23 mouse cellular contexts compared by ENCODE assay signal in the genomic region with DNA sequence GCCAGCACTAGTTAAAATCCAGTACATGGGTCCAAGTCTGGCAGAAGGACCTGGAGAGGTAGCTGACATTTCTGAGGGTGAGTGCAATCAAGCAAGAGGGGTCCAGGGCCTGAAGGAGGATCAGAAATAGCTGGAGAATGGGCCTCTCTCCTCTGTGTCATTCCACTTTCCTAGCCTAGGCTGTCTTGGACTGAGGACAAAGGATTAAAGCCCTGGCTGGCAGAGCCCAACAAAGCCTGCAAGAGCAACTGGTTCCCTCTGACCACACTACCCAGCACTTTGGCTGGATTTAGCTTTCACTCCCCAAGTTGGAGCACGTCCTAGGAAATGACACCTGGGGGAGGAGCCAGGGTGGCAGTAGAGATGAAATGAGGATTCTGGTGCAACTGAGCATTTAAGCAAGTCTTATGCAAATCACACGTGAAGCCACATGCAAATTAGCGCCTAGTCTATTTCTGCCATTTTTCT. TPM values are rescaled to one million over a fixed set of nuclear protein-coding genes. Genes with fewer than 3 reads are reported as not detected.
DNase-seq lines count a peak whose midpoint lies in the region; ATAC-seq and TF ChIP-seq lines count a peak whose summit lies in the region.
"Had no signal": no experiment of that assay in that cellular context is flagged by ENCODE, and none has a peak within 500 bp of the region (broad histone marks: within the 10 kb centered on the region; RNA-seq: fewer than 3 reads in every experiment).

No protein-coding gene starts in this region.

- no peaks in the 10 kb centered on the region for H3K36me3 ChIP-seq in embryonic facial prominence, embryonic 14.5 days (ENCODE audit: control insufficient read depth, insufficient read depth, low read length)
- no peaks in the 10 kb centered on the region for H3K36me3 ChIP-seq in embryonic facial prominence, embryonic 10.5 days (replicated peaks)
- H3K36me3 ChIP-seq in midbrain, embryonic 14.5 days (ENCODE audit: control insufficient read depth, insufficient read depth, low read length) = no peaks in the 10 kb centered on the region
- no peaks in the 10 kb centered on the region for H3K36me3 ChIP-seq in midbrain, embryonic 11.5 days (ENCODE audit: control insufficient read depth, insufficient read depth, low read length)
- H3K36me3 ChIP-seq in midbrain, postnatal 0 days (ENCODE audit: insufficient read depth, low read length) = no peaks in the 10 kb centered on the region
- H3K36me3 ChIP-seq: heart, embryonic 12.5 days; neural tube, embryonic 15.5 days had no signal

- no peak overlapping the region for H3K4me2 ChIP-seq in embryonic facial prominence, embryonic 14.5 days (ENCODE audit: low read depth, low read length)
- no peak overlapping the region for H3K4me2 ChIP-seq in midbrain, embryonic 14.5 days (ENCODE audit: low read length)
- H3K4me2 ChIP-seq in midbrain, embryonic 11.5 days = no peak overlapping the region
- H3K4me2 ChIP-seq in midbrain, postnatal 0 days (ENCODE audit: low read depth, low read length, poor library complexity, severe bottlenecking) = no peak overlapping the region
- H3K4me2 ChIP-seq: heart, embryonic 12.5 days; neural tube, embryonic 15.5 days had no signal

- peaks cover 2% of the 10 kb centered on the region; the same call in 1 of the 2 replicates for H3K27me3 ChIP-seq in embryonic facial prominence, embryonic 14.5 days (replicated peaks; ENCODE audit: control insufficient read depth, insufficient read depth, low read length)
- peaks cover 13% of the 10 kb centered on the region for H3K27me3 ChIP-seq in embryonic facial prominence, embryonic 10.5 days (replicated peaks; ENCODE audit: low read depth, poor library complexity, severe bottlenecking)
- 0 out of 2 replicates have a peak, but pooled peaks cover 2% of the 10 kb centered on the region for H3K27me3 ChIP-seq in midbrain, embryonic 14.5 days (ENCODE audit: control insufficient read depth, insufficient read depth, low read length)
- 0 out of 2 replicates have a peak, but pooled peaks cover 4% of the 10 kb centered on the region for H3K27me3 ChIP-seq in midbrain, embryonic 11.5 days (ENCODE audit: control insufficient read depth, insufficient read depth, low read length)
- no peaks in the 10 kb centered on the region for H3K27me3 ChIP-seq in midbrain, postnatal 0 days (ENCODE audit: insufficient read depth, low read length)

- no peak for TF ChIP-seq CTCF in brain, embryonic 14.5 days (IDR thresholded peaks at IDR 0.05; ENCODE audit: borderline replicate concordance, extremely low read depth, insufficient read depth, insufficient read length)
- no peak for TF ChIP-seq CTCF in midbrain, postnatal 0 days (IDR thresholded peaks at IDR 0.05)

- no peaks in the 10 kb centered on the region for H3K9me3 ChIP-seq in embryonic facial prominence, embryonic 14.5 days (ENCODE audit: control insufficient read depth, low read length)
- H3K9me3 ChIP-seq in embryonic facial prominence, embryonic 10.5 days = no peaks in the 10 kb centered on the region
- H3K9me3 ChIP-seq in midbrain, embryonic 14.5 days (ENCODE audit: control insufficient read depth, low read length) = no peaks in the 10 kb centered on the region
- no peaks in the 10 kb centered on the region for H3K9me3 ChIP-seq in midbrain, embryonic 11.5 days (ENCODE audit: control insufficient read depth, low read length)
- H3K9me3 ChIP-seq in midbrain, postnatal 0 days (ENCODE audit: low read length) = no peaks in the 10 kb centered on the region
- H3K9me3 ChIP-seq: heart, embryonic 12.5 days; neural tube, embryonic 15.5 days had no signal

- no peak overlapping the region for H3K27ac ChIP-seq in embryonic facial prominence, embryonic 14.5 days (replicated peaks; ENCODE audit: low read depth, low read length)
- no peak overlapping the region for H3K27ac ChIP-seq in embryonic facial prominence, embryonic 10.5 days (replicated peaks)
- H3K27ac ChIP-seq in midbrain, embryonic 14.5 days (replicated peaks; ENCODE audit: low read depth, low read length) = no peak overlapping the region
- H3K27ac ChIP-seq in midbrain, embryonic 11.5 days (ENCODE audit: low read depth, low read length) = no peak overlapping the region
- H3K27ac ChIP-seq in midbrain, postnatal 0 days (ENCODE audit: low read depth, low read length) = no peak overlapping the region
- H3K27ac ChIP-seq: neural tube, embryonic 15.5 days had no signal

- no peaks in the 10 kb centered on the region for H3K4me1 ChIP-seq in embryonic facial prominence, embryonic 14.5 days (ENCODE audit: control insufficient read depth, insufficient read depth, low read length)
- H3K4me1 ChIP-seq in embryonic facial prominence, embryonic 10.5 days = peaks cover 16% of the 10 kb centered on the region
- H3K4me1 ChIP-seq in midbrain, embryonic 14.5 days (ENCODE audit: control insufficient read depth, insufficient read depth, low read length) = peaks cover 21% of the 10 kb centered on the region
- peaks cover 14% of the 10 kb centered on the region for H3K4me1 ChIP-seq in midbrain, embryonic 11.5 days (ENCODE audit: control insufficient read depth, insufficient read depth, low read length)
- peaks cover 8% of the 10 kb centered on the region for H3K4me1 ChIP-seq in midbrain, postnatal 0 days (ENCODE audit: insufficient read depth, low read length)

- 51% methylated on average over 3 of the region's 3 CpGs for WGBS in embryonic facial prominence, embryonic 14.5 days
- 58% methylated on average over 3 of the region's 3 CpGs for WGBS in embryonic facial prominence, embryonic 10.5 days
- 45% methylated on average over 3 of the region's 3 CpGs for WGBS in midbrain, embryonic 14.5 days
- WGBS in midbrain, embryonic 11.5 days = 47% methylated on average over 3 of the region's 3 CpGs
- 49% methylated on average over 3 of the region's 3 CpGs for WGBS in midbrain, postnatal 0 days

- peak; percentile 18 for DNase-seq in embryonic facial prominence, embryonic 14.5 days (ENCODE audit: low spot score)
- DNase-seq in embryonic facial prominence, embryonic 10.5 days (ENCODE audit: low spot score) = no peak
- peak; percentile 48 for DNase-seq in midbrain, embryonic 14.5 days
- no peak for DNase-seq in midbrain, embryonic 11.5 days (ENCODE audit: low spot score, missing footprints)
- peak; percentile 85 for DNase-seq in brain, embryonic 14.5 days (ENCODE audit: low read depth)
- DNase-seq in midbrain, postnatal 0 days (ENCODE audit: low spot score) = peak; percentile 56
- no peak for DNase-seq in heart, postnatal 36 days
- DNase-seq in left cerebral cortex, postnatal 36 days (ENCODE audit: low spot score in 2 of 2) = no peak
- DNase-seq: embryo, embryonic 11 days; gastrocnemius, postnatal 10 days; kidney, adult 11 months; kidney, postnatal 36 days; thymus, adult 18-20 months had no signal

- no peak for ATAC-seq in embryonic facial prominence, embryonic 14.5 days (ENCODE audit: low read depth)
- no peak for ATAC-seq in midbrain, embryonic 14.5 days (ENCODE audit: low FRiP score, low TSS enrichment)
- no peak for ATAC-seq in midbrain, embryonic 11.5 days (ENCODE audit: low FRiP score)
- ATAC-seq in midbrain, postnatal 0 days (ENCODE audit: low FRiP score) = no peak; the same call in 1 of the 2 replicates

- no peak overlapping the region for H3K4me3 ChIP-seq in embryonic facial prominence, embryonic 14.5 days (ENCODE audit: low read depth, low read length)
- no peak overlapping the region for H3K4me3 ChIP-seq in embryonic facial prominence, embryonic 10.5 days
- no peak overlapping the region for H3K4me3 ChIP-seq in midbrain, embryonic 14.5 days (replicated peaks; ENCODE audit: low read depth, low read length)
- H3K4me3 ChIP-seq in midbrain, embryonic 11.5 days (ENCODE audit: low read depth, low read length) = no peak overlapping the region
- H3K4me3 ChIP-seq in midbrain, postnatal 0 days (ENCODE audit: low read depth, low read length) = no peak overlapping the region
- H3K4me3 ChIP-seq: erythroblast, embryonic 14.5 days; heart, embryonic 12.5 days; neural tube, embryonic 15.5 days had no signal

- no peak for TF ChIP-seq POLR2A in brain, embryonic 14.5 days (IDR thresholded peaks at IDR 0.05; ENCODE audit: borderline replicate concordance, extremely low read depth, insufficient read depth, insufficient read length, poor library complexity, severe bottlenecking)

- no peak overlapping the region for H3K9ac ChIP-seq in embryonic facial prominence, embryonic 14.5 days (ENCODE audit: low read depth, low read length)
- no peak overlapping the region for H3K9ac ChIP-seq in midbrain, embryonic 14.5 days (replicated peaks; ENCODE audit: low read length)
- no peak overlapping the region for H3K9ac ChIP-seq in midbrain, embryonic 11.5 days (ENCODE audit: low read length)
- H3K9ac ChIP-seq in midbrain, postnatal 0 days (replicated peaks; ENCODE audit: low read length, poor library complexity, severe bottlenecking) = no peak overlapping the region
- H3K9ac ChIP-seq: heart, embryonic 12.5 days; neural tube, embryonic 15.5 days had no signal

- intact Hi-C loops in heart, postnatal 36 days (cut with DNase I) = no loop called here
- intact Hi-C loops in left cerebral cortex, postnatal 36 days (cut with DNase I) = no loop called here

RNA-seq across cellular contexts. Expression of a gene that starts 4.3 kb away (rescaled TPM):
- not detected in 2 replicates for polyA plus RNA-seq in embryonic facial prominence, embryonic 14.5 days (2014; fragmentation: Nextera tagmentation; extraction: Ambion mirVana)
- 1.6 and 1.8 TPM in 2 replicates for polyA plus RNA-seq in embryonic facial prominence, embryonic 10.5 days (2016; fragmentation: Nextera tagmentation; extraction: Ambion mirVana)
- polyA plus RNA-seq in midbrain, embryonic 14.5 days (2014; fragmentation: Nextera tagmentation; extraction: Ambion mirVana) = 0.74 and 0.96 TPM in 2 replicates
- polyA plus RNA-seq in midbrain, embryonic 11.5 days (2014; fragmentation: Nextera tagmentation; extraction: Ambion mirVana) = 3.0 and 3.1 TPM in 2 replicates
- polyA plus RNA-seq in brain, embryonic 14.5 days (2012; rRNA removed) = 0.29 and 0.49 TPM in 2 replicates
- total RNA-seq in midbrain, postnatal 0 days (2014; rRNA removed) = 0.09 TPM in 1 of 2 replicates, not detected in the other
- 1.9 and 2.2 TPM in 2 replicates for polyA plus RNA-seq in midbrain, postnatal 0 days (2015; fragmentation: Nextera tagmentation; extraction: Ambion mirVana)
- total RNA-seq in heart, postnatal 36 days (2021) = not detected
- total RNA-seq in left cerebral cortex, postnatal 36 days (2021) = 10 to 100 TPM; 16.3 to 27.4 TPM
- total RNA-seq: gastrocnemius, postnatal 10 days; MEL; monocyte, adult 5-6 weeks had no signal
- polyA plus RNA-seq: erythroblast, embryonic 14.5 days; heart, embryonic 12.5 days; limb, embryonic 11.5 days; liver, embryonic 16.5 days; spleen, adult 2 months had no signal

RNA-seq across cellular contexts. Expression of a gene that starts 10.2 kb away (rescaled TPM):
- polyA plus RNA-seq in embryonic facial prominence, embryonic 14.5 days (2014; fragmentation: Nextera tagmentation; extraction: Ambion mirVana) = not detected in 2 replicates
- polyA plus RNA-seq in embryonic facial prominence, embryonic 10.5 days (2016; fragmentation: Nextera tagmentation; extraction: Ambion mirVana) = not detected in 2 replicates
- not detected in 2 replicates for polyA plus RNA-seq in midbrain, embryonic 14.5 days (2014; fragmentation: Nextera tagmentation; extraction: Ambion mirVana)
- polyA plus RNA-seq in midbrain, embryonic 11.5 days (2014; fragmentation: Nextera tagmentation; extraction: Ambion mirVana) = 0.08 TPM in 1 of 2 replicates, not detected in the other
- 0.04 and 0.12 TPM in 2 replicates for polyA plus RNA-seq in brain, embryonic 14.5 days (2012; rRNA removed)
- total RNA-seq in midbrain, postnatal 0 days (2014; rRNA removed) = not detected in 2 replicates
- polyA plus RNA-seq in midbrain, postnatal 0 days (2015; fragmentation: Nextera tagmentation; extraction: Ambion mirVana) = 0.10 TPM in 1 of 2 replicates, not detected in the other
- not detected for total RNA-seq in heart, postnatal 36 days (2021)
- not detected for total RNA-seq in left cerebral cortex, postnatal 36 days (2021)
- total RNA-seq: gastrocnemius, postnatal 10 days; hematopoietic stem cell, adult 5-6 weeks; layer of hippocampus, postnatal 25 days; monocyte, adult 5-6 weeks had no signal
- polyA plus RNA-seq: erythroblast, embryonic 14.5 days; heart, embryonic 12.5 days; limb, embryonic 11.5 days; liver, embryonic 16.5 days; neural tube, embryonic 15.5 days had no signal

RNA-seq across cellular contexts. Expression of a gene that starts 21.1 kb away (rescaled TPM):
- 9.4 and 11.4 TPM in 2 replicates for polyA plus RNA-seq in embryonic facial prominence, embryonic 14.5 days (2014; fragmentation: Nextera tagmentation; extraction: Ambion mirVana)
- 13.3 and 16.4 TPM in 2 replicates for polyA plus RNA-seq in embryonic facial prominence, embryonic 10.5 days (2016; fragmentation: Nextera tagmentation; extraction: Ambion mirVana)
- 12.5 and 20.4 TPM in 2 replicates for polyA plus RNA-seq in midbrain, embryonic 14.5 days (2014; fragmentation: Nextera tagmentation; extraction: Ambion mirVana)
- 7.3 and 8.1 TPM in 2 replicates for polyA plus RNA-seq in midbrain, embryonic 11.5 days (2014; fragmentation: Nextera tagmentation; extraction: Ambion mirVana)
- 38.8 and 42.1 TPM in 2 replicates for polyA plus RNA-seq in brain, embryonic 14.5 days (2012; rRNA removed)
- 18.9 and 23.3 TPM in 2 replicates for total RNA-seq in midbrain, postnatal 0 days (2014; rRNA removed)
- polyA plus RNA-seq in midbrain, postnatal 0 days (2015; fragmentation: Nextera tagmentation; extraction: Ambion mirVana) = 17.4 and 19.9 TPM in 2 replicates
- total RNA-seq in heart, postnatal 36 days (2021) = 1 to 10 TPM; 7.1 to 8.2 TPM
- 10 to 100 TPM; 23.9 to 38.5 TPM for total RNA-seq in left cerebral cortex, postnatal 36 days (2021)

RNA-seq across cellular contexts. Expression of a gene that starts 43.0 kb away (rescaled TPM):
- polyA plus RNA-seq in embryonic facial prominence, embryonic 14.5 days (2014; fragmentation: Nextera tagmentation; extraction: Ambion mirVana) = 25.7 and 26.6 TPM in 2 replicates
- 33.2 and 38.3 TPM in 2 replicates for polyA plus RNA-seq in embryonic facial prominence, embryonic 10.5 days (2016; fragmentation: Nextera tagmentation; extraction: Ambion mirVana)
- 40.0 and 41.9 TPM in 2 replicates for polyA plus RNA-seq in midbrain, embryonic 14.5 days (2014; fragmentation: Nextera tagmentation; extraction: Ambion mirVana)
- 29.2 and 32.3 TPM in 2 replicates for polyA plus RNA-seq in midbrain, embryonic 11.5 days (2014; fragmentation: Nextera tagmentation; extraction: Ambion mirVana)
- 84.6 and 138 TPM in 2 replicates for polyA plus RNA-seq in brain, embryonic 14.5 days (2012; rRNA removed)
- 133 and 152 TPM in 2 replicates for total RNA-seq in midbrain, postnatal 0 days (2014; rRNA removed)
- 42.4 and 45.5 TPM in 2 replicates for polyA plus RNA-seq in midbrain, postnatal 0 days (2015; fragmentation: Nextera tagmentation; extraction: Ambion mirVana)
- 10 to 100 TPM; 26.2 to 28.5 TPM for total RNA-seq in heart, postnatal 36 days (2021)
- total RNA-seq in left cerebral cortex, postnatal 36 days (2021) = 10 to 100 TPM; 36.7 to 38.6 TPM

RNA-seq across cellular contexts. Expression of a gene that starts 49.6 kb away (rescaled TPM):
- 79.4 and 81.4 TPM in 2 replicates for polyA plus RNA-seq in embryonic facial prominence, embryonic 14.5 days (2014; fragmentation: Nextera tagmentation; extraction: Ambion mirVana)
- polyA plus RNA-seq in embryonic facial prominence, embryonic 10.5 days (2016; fragmentation: Nextera tagmentation; extraction: Ambion mirVana) = 44.1 and 45.3 TPM in 2 replicates
- 48.2 TPM in 2 replicates for polyA plus RNA-seq in midbrain, embryonic 14.5 days (2014; fragmentation: Nextera tagmentation; extraction: Ambion mirVana)
- polyA plus RNA-seq in midbrain, embryonic 11.5 days (2014; fragmentation: Nextera tagmentation; extraction: Ambion mirVana) = 58.2 and 62.6 TPM in 2 replicates
- polyA plus RNA-seq in brain, embryonic 14.5 days (2012; rRNA removed) = 65.2 and 89.4 TPM in 2 replicates
- total RNA-seq in midbrain, postnatal 0 days (2014; rRNA removed) = 34.5 and 47.4 TPM in 2 replicates
- polyA plus RNA-seq in midbrain, postnatal 0 days (2015; fragmentation: Nextera tagmentation; extraction: Ambion mirVana) = 41.1 and 41.2 TPM in 2 replicates
- 10 to 100 TPM; 25.8 to 29.4 TPM for total RNA-seq in heart, postnatal 36 days (2021)
- total RNA-seq in left cerebral cortex, postnatal 36 days (2021) = 10 to 100 TPM; 18.2 to 24.2 TPM

Comparison
In these comparisons a context has a peak if more than half of its experiments do, and no peak if none do; other contexts are left out.
1. DNase-seq: peak in embryonic facial prominence, embryonic 14.5 days (single experiment), midbrain, embryonic 14.5 days (single experiment), brain, embryonic 14.5 days (single experiment) and midbrain, postnatal 0 days (single experiment); none in embryonic facial prominence, embryonic 10.5 days (single experiment), midbrain, embryonic 11.5 days (single experiment), heart, postnatal 36 days (0 of 2) and left cerebral cortex, postnatal 36 days (0 of 2).